In the genomic region with DNA sequence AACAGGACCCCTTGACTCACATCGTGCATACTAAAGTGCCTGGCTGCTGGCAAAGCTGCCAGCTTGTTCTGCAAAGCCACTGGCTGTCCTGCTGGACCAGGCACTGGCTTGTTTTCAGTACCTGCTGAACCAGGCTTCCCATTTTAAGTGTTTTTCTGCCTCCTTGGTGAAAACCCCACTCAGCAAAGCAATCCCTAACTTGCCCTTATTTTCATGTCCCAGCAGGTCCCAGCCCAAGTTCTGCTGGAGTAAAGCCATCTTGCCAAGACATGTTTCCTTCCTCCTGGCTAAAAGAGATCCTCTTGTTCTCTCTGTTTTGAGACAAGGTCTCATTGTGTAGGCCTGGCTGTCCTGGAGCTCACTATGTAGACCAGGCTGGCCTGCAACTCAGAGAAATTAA, we compare ENCODE assay signal across 8 mouse cellular contexts. TPM values are rescaled to one million over a fixed set of nuclear protein-coding genes. Genes with fewer than 3 reads are reported as not detected.
DNase-seq lines count a peak whose midpoint lies in the region; ATAC-seq and TF ChIP-seq lines count a peak whose summit lies in the region.
"Had no signal": no experiment of that assay in that cellular context is flagged by ENCODE, and none has a peak within 500 bp of the region (broad histone marks: within the 10 kb centered on the region; RNA-seq: fewer than 3 reads in every experiment).

No protein-coding gene starts in this region.

- WGBS in heart, embryonic 16.5 days: 91% methylated on average over 1 of the region's 1 CpGs
- WGBS in neural tube, embryonic 11.5 days: 92% methylated on average over 1 of the region's 1 CpGs
- 89% methylated on average over 1 of the region's 1 CpGs for WGBS in limb, embryonic 14.5 days

- no peak overlapping the region for H3K27ac ChIP-seq in heart, embryonic 16.5 days (ENCODE audit: low read length)
- H3K27ac ChIP-seq in neural tube, embryonic 11.5 days (ENCODE audit: low read depth, low read length): no peak overlapping the region
- H3K27ac ChIP-seq in limb, embryonic 14.5 days (replicated peaks; ENCODE audit: low read depth, low read length): no peak overlapping the region

- intact Hi-C loops in heart, postnatal 14 days (cut with DNase I): loop anchor here (2.0 kb wide), 1 partner anchor 14 kb away; no protein-coding TSS in a partner anchor
- intact Hi-C loops in left cerebral cortex, postnatal 14 days (cut with DNase I): no loop called here

- H3K36me3 ChIP-seq in heart, embryonic 16.5 days (ENCODE audit: control insufficient read depth, insufficient read depth): peaks cover 44% of the 10 kb centered on the region
- H3K36me3 ChIP-seq in neural tube, embryonic 11.5 days (ENCODE audit: control insufficient read depth, insufficient read depth, low read length): peaks cover 26% of the 10 kb centered on the region
- peaks cover 48% of the 10 kb centered on the region for H3K36me3 ChIP-seq in limb, embryonic 14.5 days (ENCODE audit: control insufficient read depth, insufficient read depth, low read length)

- peaks cover 22% of the 10 kb centered on the region for H3K4me1 ChIP-seq in heart, embryonic 16.5 days (ENCODE audit: control insufficient read depth, insufficient read depth, low read length)
- peaks cover 12% of the 10 kb centered on the region for H3K4me1 ChIP-seq in neural tube, embryonic 11.5 days (ENCODE audit: control insufficient read depth, insufficient read depth, low read length)
- H3K4me1 ChIP-seq in limb, embryonic 14.5 days (ENCODE audit: control insufficient read depth, insufficient read depth, low read length): peaks cover 16% of the 10 kb centered on the region

- peak overlapping the region; percentile 94; the same call in 1 of the 2 replicates for H3K4me2 ChIP-seq in heart, embryonic 16.5 days (ENCODE audit: low read depth, low read length)
- peak overlapping the region; percentile 90; the same call in 1 of the 2 replicates for H3K4me2 ChIP-seq in neural tube, embryonic 11.5 days (ENCODE audit: low read depth)
- H3K4me2 ChIP-seq in limb, embryonic 14.5 days (replicated peaks; ENCODE audit: low read depth, low read length, severe bottlenecking): no peak overlapping the region; the same call in 1 of the 2 replicates

- no peak for DNase-seq in heart, postnatal 14 days
- no peak for DNase-seq in neural tube, embryonic 11.5 days (ENCODE audit: low spot score)
- DNase-seq in neural tube, embryonic 10.5 days (ENCODE audit: extremely low spot score, low spot score): no peak
- no peak for DNase-seq in limb, embryonic 14.5 days (ENCODE audit: low spot score)
- no peak for DNase-seq in frontal cortex, postnatal 10 days (ENCODE audit: low spot score in 2 of 2)
- DNase-seq in left cerebral cortex, postnatal 14 days (ENCODE audit: low spot score in 2 of 2): no peak
- DNase-seq: thymus, adult 18-20 months had no signal

- ATAC-seq in heart, embryonic 16.5 days (replicated peaks; ENCODE audit: extremely low read depth, insufficient read depth, low FRiP score): no peak
- no peak for ATAC-seq in neural tube, embryonic 11.5 days (ENCODE audit: insufficient read depth, low FRiP score, low TSS enrichment)
- no peak for ATAC-seq in limb, embryonic 14.5 days (ENCODE audit: low FRiP score, low read depth)

- TF ChIP-seq POLR2A in limb, embryonic 14.5 days (IDR thresholded peaks at IDR 0.05; ENCODE audit: borderline replicate concordance, extremely low read depth, insufficient read depth, insufficient read length): no peak

- no peaks in the 10 kb centered on the region for H3K9me3 ChIP-seq in heart, embryonic 16.5 days (replicated peaks; ENCODE audit: control insufficient read depth, low read length)
- no peaks in the 10 kb centered on the region for H3K9me3 ChIP-seq in neural tube, embryonic 11.5 days (ENCODE audit: control insufficient read depth, low read length)
- no peaks in the 10 kb centered on the region for H3K9me3 ChIP-seq in limb, embryonic 14.5 days (ENCODE audit: control insufficient read depth, low read length)

- no peak overlapping the region for H3K9ac ChIP-seq in heart, embryonic 16.5 days (ENCODE audit: low read length)
- 0 out of 2 replicates have a peak overlapping the region, but pooled peaks have one; percentile 18 for H3K9ac ChIP-seq in neural tube, embryonic 11.5 days (ENCODE audit: low read length)
- no peak overlapping the region for H3K9ac ChIP-seq in limb, embryonic 14.5 days (ENCODE audit: low read depth, low read length, severe bottlenecking)

- no peaks in the 10 kb centered on the region for H3K27me3 ChIP-seq in heart, embryonic 16.5 days (ENCODE audit: control insufficient read depth, insufficient read depth, low read length)
- H3K27me3 ChIP-seq in neural tube, embryonic 11.5 days (ENCODE audit: control insufficient read depth, insufficient read depth, low read length): no peaks in the 10 kb centered on the region
- H3K27me3 ChIP-seq in limb, embryonic 14.5 days (ENCODE audit: control insufficient read depth, insufficient read depth, low read length): no peaks in the 10 kb centered on the region

- no peak overlapping the region for H3K4me3 ChIP-seq in heart, embryonic 16.5 days (ENCODE audit: low read length)
- no peak overlapping the region for H3K4me3 ChIP-seq in neural tube, embryonic 11.5 days (ENCODE audit: low read depth, low read length)
- H3K4me3 ChIP-seq in limb, embryonic 14.5 days (replicated peaks; ENCODE audit: low read length): peak overlapping the region; percentile 77; the same call in 1 of the 2 replicates

RNA-seq across cellular contexts. Expression of gene Nop53, which starts 1.6 kb away (rescaled TPM):
- polyA plus RNA-seq in heart, embryonic 16.5 days (2015; fragmentation: Nextera tagmentation; extraction: Ambion mirVana): 128 and 154 TPM in 2 replicates
- 100 to 1,000 TPM; 129 to 137 TPM for total RNA-seq in heart, postnatal 14 days (2021)
- 176 and 182 TPM in 2 replicates for polyA plus RNA-seq in neural tube, embryonic 11.5 days (2014; fragmentation: Nextera tagmentation; extraction: Ambion mirVana)
- polyA plus RNA-seq in limb, embryonic 14.5 days (2012; rRNA removed): 176 and 181 TPM in 2 replicates
- 192 and 210 TPM in 2 replicates for polyA plus RNA-seq in limb, embryonic 14.5 days (2014; fragmentation: Nextera tagmentation; extraction: Ambion mirVana)
- total RNA-seq in left cerebral cortex, postnatal 14 days (2021): 100 to 1,000 TPM in 1 of 2 experiments, 10 to 100 TPM in 1; 97.9 to 106 TPM

RNA-seq across cellular contexts. Expression of gene Selenow, which starts 22.1 kb away (rescaled TPM):
- 654 and 659 TPM in 2 replicates for polyA plus RNA-seq in heart, embryonic 16.5 days (2015; fragmentation: Nextera tagmentation; extraction: Ambion mirVana)
- 100 to 1,000 TPM; 149 to 162 TPM for total RNA-seq in heart, postnatal 14 days (2021)
- polyA plus RNA-seq in neural tube, embryonic 11.5 days (2014; fragmentation: Nextera tagmentation; extraction: Ambion mirVana): 917 and 923 TPM in 2 replicates
- polyA plus RNA-seq in limb, embryonic 14.5 days (2012; rRNA removed): 582 and 588 TPM in 2 replicates
- polyA plus RNA-seq in limb, embryonic 14.5 days (2014; fragmentation: Nextera tagmentation; extraction: Ambion mirVana): 1,065 and 1,091 TPM in 2 replicates
- 1,000 to 10,000 TPM; 1,549 to 1,751 TPM for total RNA-seq in left cerebral cortex, postnatal 14 days (2021)

RNA-seq across cellular contexts. Expression of gene Ehd2, which starts 23.1 kb away (rescaled TPM):
- 61.8 and 66.7 TPM in 2 replicates for polyA plus RNA-seq in heart, embryonic 16.5 days (2015; fragmentation: Nextera tagmentation; extraction: Ambion mirVana)
- total RNA-seq in heart, postnatal 14 days (2021): 100 to 1,000 TPM; 172 to 182 TPM
- 11.2 and 11.3 TPM in 2 replicates for polyA plus RNA-seq in neural tube, embryonic 11.5 days (2014; fragmentation: Nextera tagmentation; extraction: Ambion mirVana)
- polyA plus RNA-seq in limb, embryonic 14.5 days (2012; rRNA removed): 47.6 and 62.0 TPM in 2 replicates
- polyA plus RNA-seq in limb, embryonic 14.5 days (2014; fragmentation: Nextera tagmentation; extraction: Ambion mirVana): 42.5 and 49.3 TPM in 2 replicates
- 1 to 10 TPM; 6.8 to 8.4 TPM for total RNA-seq in left cerebral cortex, postnatal 14 days (2021)
